Mouse (Mus musculus) limb, embryonic 14.5 days (tissue): ENCODE data around the gene Cfd. TPM values are rescaled to one million over a fixed set of nuclear protein-coding genes. Genes with fewer than 3 reads are reported as not detected.

Source experiments
- ATAC-seq: fragments of 200-750 bp; cut with Nextera tagmentation; 2 replicates; pipeline ENCODE4 v1.8.0; 2017; ENCODE audit warnings: low read depth, moderate number of reproducible peaks, moderate TSS enrichment; ENCODE audit not compliant: low FRiP score
- DNase-seq: peaks from one replicate; pipeline ENCODE4 v3.0.0-alpha.2; 2015; ENCODE audit warnings: low spot score
- H3K27ac ChIP-seq: fragments of 300-500 bp; sonication (generic); replicated peaks from 2 replicates; pipeline ENCODE4 v1.5.1; 2014; ENCODE audit warnings: low read depth, mild to moderate bottlenecking, low read length, moderate library complexity, mixed read lengths
- H3K27me3 ChIP-seq: fragments of 300-500 bp; sonication (generic); 2 replicates; pipeline ENCODE4 v1.6.1; 2014; ENCODE audit warnings: low read length, mixed read lengths; ENCODE audit not compliant: control insufficient read depth, insufficient read depth
- H3K36me3 ChIP-seq: fragments of 300-500 bp; sonication (generic); 2 replicates; pipeline ENCODE4 v1.6.1; 2014; ENCODE audit warnings: mild to moderate bottlenecking, low read length, moderate library complexity, mixed read lengths; ENCODE audit not compliant: control insufficient read depth, insufficient read depth
- H3K4me1 ChIP-seq: fragments of 300-500 bp; sonication (generic); 2 replicates; pipeline ENCODE4 v1.6.1; 2014; ENCODE audit warnings: antibody characterized with exemption, low read length, mixed read lengths; ENCODE audit not compliant: control insufficient read depth, insufficient read depth
- H3K4me2 ChIP-seq: fragments of 300-500 bp; sonication (generic); replicated peaks from 2 replicates; pipeline ENCODE4 v1.6.1; 2014; ENCODE audit warnings: low read depth, mild to moderate bottlenecking, low read length, moderate library complexity; ENCODE audit not compliant: severe bottlenecking
- H3K4me3 ChIP-seq: fragments of 300-500 bp; sonication (generic); replicated peaks from 2 replicates; pipeline ENCODE4 v1.5.1; 2014; ENCODE audit warnings: low read length
- H3K9ac ChIP-seq: fragments of 300-500 bp; sonication (generic); 2 replicates; pipeline ENCODE4 v1.6.1; 2014; ENCODE audit warnings: mild to moderate bottlenecking, low read depth, low read length, moderate library complexity; ENCODE audit not compliant: severe bottlenecking
- H3K9me3 ChIP-seq: fragments of 300-500 bp; sonication (generic); 2 replicates; pipeline ENCODE4 v1.6.1; 2016; ENCODE audit warnings: low read length; ENCODE audit not compliant: control insufficient read depth
- POLR2A ChIP-seq: fragments of 200-500 bp; IDR thresholded peaks from 2 replicates; pipeline ENCODE4 v1.8.0; 2012; ENCODE audit warnings: inconsistent platforms, mild to moderate bottlenecking, moderate library complexity, borderline replicate concordance; ENCODE audit not compliant: insufficient read depth, insufficient read length; ENCODE audit errors: extremely low read depth
- WGBS: fragments of 180-500 bp; shearing (Covaris S2); extraction: QIAGEN DNeasy Blood & Tissue Kit; methylation state at CpG from one replicate; pipeline ENCODE4 v1.1.7; 2014; 5-methylcytosine and 5-hydroxymethylcytosine counted together
- polyA plus RNA-seq, 2 experiments: library from polyadenylated mRNA; depleted of rRNA in 1 of 2; stranded (reverse) in 1 of 2; unstranded in 1 of 2; fragments of >200 nt; fragmentation: Nextera tagmentation in 1 of 2; extraction: Ambion mirVana in 1 of 2; gene quantifications; 2 replicates each; pipeline versions ENCODE4 v1.2.1 to v1.2.3; 2012 to 2014

Gene Cfd
- polyA plus RNA-seq, 2 experiments = 1.1 TPM; not detected in 1

DNA sequence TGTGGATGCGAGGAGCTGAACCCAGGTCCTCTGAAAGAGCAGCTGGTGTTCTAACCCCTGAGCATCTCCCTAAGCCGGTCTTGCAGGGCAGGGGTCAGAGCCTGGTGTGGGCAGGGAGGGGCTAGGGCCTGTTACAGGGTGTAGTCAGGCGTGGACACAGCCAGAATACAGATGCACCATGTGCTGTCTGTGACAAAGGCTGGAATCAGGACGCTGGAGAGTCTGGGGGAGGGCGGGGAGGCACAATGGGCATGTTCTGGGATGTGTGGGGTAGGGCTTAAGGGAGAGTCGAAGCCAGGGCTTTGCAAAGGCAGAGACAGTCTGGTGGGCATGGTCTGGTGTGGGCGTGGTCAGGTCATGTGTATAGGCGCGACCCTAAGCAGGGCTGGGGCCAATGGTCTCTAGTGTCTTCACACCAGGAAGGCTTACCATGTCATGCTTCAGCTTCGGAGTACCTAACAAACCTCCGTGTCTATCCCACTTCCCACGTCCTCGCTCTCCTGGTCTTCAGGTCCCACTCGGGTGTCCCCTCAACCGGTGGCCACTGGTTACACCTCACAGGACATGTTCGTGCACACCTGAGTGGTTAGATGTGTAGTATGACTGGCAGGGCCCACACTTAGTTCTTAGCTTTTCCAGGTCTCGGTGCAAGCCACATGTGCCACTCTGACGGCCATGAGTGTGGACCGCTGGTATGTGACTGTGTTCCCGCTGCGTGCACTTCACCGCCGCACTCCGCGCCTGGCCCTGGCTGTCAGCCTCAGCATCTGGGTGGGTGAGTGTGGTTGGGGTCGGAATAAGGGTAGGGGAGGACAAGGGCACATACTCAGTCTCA lies 29.6 kb downstream of the Cfd start:
- DNase-seq (no peak), ATAC-seq (no peak)
- no peaks in the 10 kb centered on the region for H3K36me3 ChIP-seq
- H3K27ac ChIP-seq = no peak overlapping the region
- no peak overlapping the region for H3K9ac ChIP-seq
- H3K4me2 ChIP-seq = peak overlapping the region; percentile 40; the same call in 1 of the 2 replicates
- H3K4me3 ChIP-seq = peak overlapping the region; percentile 24
- H3K27me3 ChIP-seq = peaks cover 61% of the 10 kb centered on the region
- peaks cover 19% of the 10 kb centered on the region for H3K4me1 ChIP-seq
- TF ChIP-seq POLR2A = no peak
- 22% methylated on average over 26 of the region's 26 CpGs for WGBS
- no peaks in the 10 kb centered on the region for H3K9me3 ChIP-seq

DNA sequence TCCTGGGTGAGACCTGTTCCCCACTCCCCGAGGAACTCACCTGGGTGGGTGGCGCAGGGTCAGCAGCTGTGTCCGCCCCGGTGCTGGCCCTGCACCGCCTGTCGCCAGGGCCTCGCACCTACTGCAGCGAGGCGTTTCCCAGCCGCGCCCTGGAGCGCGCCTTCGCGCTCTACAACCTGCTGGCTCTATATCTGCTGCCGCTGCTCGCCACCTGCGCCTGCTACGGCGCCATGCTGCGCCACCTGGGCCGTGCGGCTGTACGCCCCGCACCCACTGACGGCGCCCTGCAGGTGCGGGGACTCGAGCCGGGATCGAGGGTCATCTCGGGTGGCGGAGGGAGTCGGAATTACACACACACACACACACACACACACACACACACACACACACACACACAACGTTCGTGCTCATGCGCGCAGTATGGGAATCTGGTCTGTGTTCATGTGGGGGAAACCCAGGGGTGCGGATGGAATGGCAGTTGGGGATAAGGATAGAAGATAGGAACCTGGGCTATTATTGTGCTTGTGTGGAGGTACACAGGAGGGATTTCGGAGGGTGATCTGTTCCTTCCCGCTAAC lies 30.4 kb downstream of the Cfd start, which contains the start of gene R3hdm4:
Gene R3hdm4 (minus strand): TSS at position 251 of the 578 bp plus-strand sequence.
- H3K4me3 ChIP-seq = peak within 1 kb of the TSS; percentile 24
- no peak for DNase-seq
- no peaks in the 10 kb centered on the region for H3K9me3 ChIP-seq
- TF ChIP-seq POLR2A = no peak
- peaks cover 61% of the 10 kb centered on the region for H3K27me3 ChIP-seq
- H3K27ac ChIP-seq = no peak within 1 kb of the TSS
- H3K36me3 ChIP-seq = no peaks in the 10 kb centered on the region
- H3K4me1 ChIP-seq = peaks cover 24% of the 10 kb centered on the region
- H3K9ac ChIP-seq = peak within 1 kb of the TSS; percentile 28; the same call in 1 of the 2 replicates
- H3K4me2 ChIP-seq = peak within 1 kb of the TSS; percentile 40
- no peak for ATAC-seq
- WGBS = 4% methylated on average over 33 of the region's 41 CpGs

GRCm38 (mm10) chr10:79921572-79921971 lies 30.9 kb downstream of the Cfd start:
- Histone ChIP-seq H3K4me1 (peaks cover 26% of the 10 kb centered on the region), H3K27me3 (peaks cover 61% of the 10 kb centered on the region), H3K27ac (no peak overlapping the region), H3K4me3 (peak overlapping the region; percentile 24), H3K36me3 (no peaks in the 10 kb centered on the region), H3K9ac (peak overlapping the region; percentile 28; the same call in 1 of the 2 replicates), H3K9me3 (no peaks in the 10 kb centered on the region), H3K4me2 (peak overlapping the region; percentile 40)
- WGBS = 2% methylated on average over 30 of the region's 34 CpGs
- no peak for TF ChIP-seq POLR2A
- DNase-seq = no peak
- ATAC-seq = no peak

- H3K9ac ChIP-seq = no peak overlapping the region
- no peak for TF ChIP-seq POLR2A
- ATAC-seq (0 out of 2 replicates have a peak, but pooled peaks have one; percentile 9), DNase-seq (peak; percentile 81)
- no peak overlapping the region for H3K27ac ChIP-seq
- WGBS = 13% methylated on average over 29 of the region's 29 CpGs
- no peak overlapping the region for H3K4me3 ChIP-seq
- H3K36me3 ChIP-seq = no peaks in the 10 kb centered on the region
- peaks cover 33% of the 10 kb centered on the region for H3K27me3 ChIP-seq
- peaks cover 31% of the 10 kb centered on the region for H3K4me1 ChIP-seq
- H3K4me2 ChIP-seq = no peak overlapping the region
- H3K9me3 ChIP-seq = no peaks in the 10 kb centered on the region
Measured at GRCm38 (mm10) chr10:79924998-79925784, 34.5 kb downstream of the Cfd start.
